Mouse (Mus musculus) liver, postnatal 0 days (tissue): Measurements from ENCODE around the gene Scarf1.
"Not testable (repeated sequence)": the region's sequence is repeated elsewhere in the genome, so short reads cannot be mapped to it uniquely, and the experiment has no call there.

ENCODE experiments used
- CTCF ChIP-seq: sonication (generic); IDR thresholded peaks from 2 replicates; pipeline ENCODE4 v1.5.1; 2016; ENCODE audit warnings: antibody characterized with exemption, low read depth
- EP300 ChIP-seq: IDR thresholded peaks from 2 replicates; pipeline ENCODE4 v1.6.1; 2016; ENCODE audit warnings: antibody characterized with exemption, low read depth, mild to moderate bottlenecking

- peak; percentile 39 for TF ChIP-seq CTCF
- TF ChIP-seq EP300, result not testable (repeated sequence)
These were observed 42.7 kb downstream of the Scarf1 start for GRCm38 (mm10) chr11:75556006-75556405.
